Mouse (Mus musculus) megakaryocyte, embryonic 14.5 days (primary cell): ENCODE results near the gene Hmcn1. TPM values are rescaled to one million over a fixed set of nuclear protein-coding genes. Genes with fewer than 3 reads are reported as not detected.

Experiments used
- H3K27me3 ChIP-seq: replicated peaks from 2 replicates; pipeline ENCODE3; 2012; ENCODE audit warnings: inconsistent platforms
- H3K36me3 ChIP-seq: replicated peaks from 2 replicates; pipeline ENCODE3; 2012; ENCODE audit warnings: low read length, inconsistent platforms, mixed read lengths
- H3K4me1 ChIP-seq: 2 replicates; pipeline ENCODE4 v1.6.1; 2012; ENCODE audit warnings: inconsistent platforms
- H3K4me3 ChIP-seq: replicated peaks from 2 replicates; pipeline ENCODE3; 2012; ENCODE audit warnings: moderate library complexity, mild to moderate bottlenecking, inconsistent platforms
- H3K9me3 ChIP-seq: 2 replicates; pipeline ENCODE4 v1.6.1; 2012; ENCODE audit warnings: inconsistent platforms
- FLI1 ChIP-seq: IDR thresholded peaks from 2 replicates; pipeline ENCODE4 v1.6.1; 2012; ENCODE audit warnings: low read length, inconsistent platforms, mixed read lengths
- GATA1 ChIP-seq: IDR thresholded peaks from 3 replicates; pipeline ENCODE4 v1.6.1; 2012; ENCODE audit warnings: mixed read lengths, low read length, inconsistent platforms, borderline replicate concordance
- polyA plus RNA-seq: library from polyadenylated mRNA; stranded (reverse); fragments of >175 nt; gene quantifications from 2 replicates; pipeline ENCODE4 v1.2.3, GENCODE M21; 2012; ENCODE audit warnings: low replicate concordance; ENCODE audit not compliant: insufficient read depth

Gene Hmcn1
- polyA plus RNA-seq, 1 experiment = not detected

DNA sequence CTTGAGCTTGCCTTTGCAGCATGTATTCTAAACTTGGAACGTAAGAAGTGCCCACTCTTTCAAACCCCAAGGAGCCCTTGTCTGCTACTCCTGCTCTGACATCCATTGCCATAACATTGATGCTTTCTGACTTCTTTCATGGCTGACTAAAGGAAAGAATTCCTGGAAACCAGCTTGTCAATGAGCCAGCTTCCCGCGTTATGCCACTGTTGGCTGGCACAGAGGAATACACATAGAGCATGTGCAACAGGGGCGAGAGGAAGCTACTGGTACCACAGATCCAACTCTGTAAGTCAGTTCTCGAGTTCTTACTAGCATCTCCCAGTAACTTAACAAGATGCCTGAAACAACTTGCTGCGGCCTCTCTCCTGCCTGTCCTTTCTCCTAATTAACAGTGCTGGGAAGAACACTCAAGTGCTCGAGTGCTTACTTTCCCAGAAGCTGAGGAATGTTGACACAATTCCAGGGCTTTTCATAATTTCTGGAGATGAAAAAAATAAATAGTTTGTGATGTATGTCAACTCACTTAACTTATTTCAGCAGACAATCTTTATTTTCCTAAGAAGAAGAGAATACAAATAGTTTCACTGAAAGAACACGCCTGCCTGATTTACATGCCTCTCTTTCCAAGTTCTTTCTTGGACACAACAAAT lies 192.5 kb downstream of the Hmcn1 start:
- H3K36me3 ChIP-seq = no peaks in the 10 kb centered on the region
- TF ChIP-seq GATA1 (no peak), FLI1 (no peak)
- H3K4me3 ChIP-seq = no peak overlapping the region
- no peaks in the 10 kb centered on the region for H3K27me3 ChIP-seq
- peaks cover 9% of the 10 kb centered on the region; the same call in 1 of the 2 replicates for H3K9me3 ChIP-seq
- no peaks in the 10 kb centered on the region for H3K4me1 ChIP-seq

DNA sequence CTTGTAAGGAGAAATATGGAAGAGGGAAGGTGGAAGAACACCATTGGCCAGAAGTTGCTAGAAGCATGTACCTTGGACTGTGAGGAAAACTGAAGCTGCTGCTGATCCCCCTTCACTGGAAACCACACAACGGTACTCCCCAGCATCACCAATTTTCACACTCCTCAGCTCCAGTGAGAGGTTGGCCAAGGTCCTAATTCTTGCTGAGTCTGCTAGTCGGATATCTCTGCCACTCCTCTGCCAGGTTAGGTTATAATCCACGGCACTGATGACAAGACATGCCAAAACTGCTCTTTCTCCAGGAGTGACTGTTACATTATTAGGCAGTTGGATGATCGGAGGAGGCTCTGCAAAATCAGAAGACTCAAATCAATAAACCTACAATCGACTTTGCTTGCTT lies 194.6 kb downstream of the Hmcn1 start:
- Histone ChIP-seq H3K27me3 (no peaks in the 10 kb centered on the region), H3K9me3 (0 out of 2 replicates have a peak, but pooled peaks cover 6% of the 10 kb centered on the region), H3K4me1 (no peaks in the 10 kb centered on the region), H3K4me3 (no peak overlapping the region), H3K36me3 (no peaks in the 10 kb centered on the region)
- TF ChIP-seq GATA1 = no peak
- TF ChIP-seq FLI1 = no peak

DNA sequence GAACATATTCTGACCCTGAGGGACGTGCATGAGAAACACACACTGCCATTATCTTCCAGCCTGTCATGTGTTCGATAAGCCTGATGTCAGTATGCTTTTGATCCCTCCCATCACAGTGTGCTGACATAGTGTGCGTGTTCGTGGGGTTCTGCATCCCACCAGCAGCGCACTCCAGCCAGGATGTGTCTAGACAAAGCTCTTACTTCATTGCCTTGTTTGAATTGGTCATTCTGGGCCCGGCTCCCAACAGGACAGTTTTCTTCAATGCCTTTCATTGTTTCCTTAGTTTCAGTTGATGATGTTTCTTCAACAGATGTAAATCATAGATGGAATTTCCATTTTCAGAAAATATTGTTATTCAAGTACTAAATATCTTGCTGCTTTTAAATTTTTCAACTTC lies 206.5 kb downstream of the Hmcn1 start:
- no peaks in the 10 kb centered on the region for H3K36me3 ChIP-seq
- no peaks in the 10 kb centered on the region for H3K4me1 ChIP-seq
- H3K4me3 ChIP-seq = no peak overlapping the region
- H3K9me3 ChIP-seq = 0 out of 2 replicates have a peak, but pooled peaks cover 4% of the 10 kb centered on the region
- no peaks in the 10 kb centered on the region for H3K27me3 ChIP-seq
- TF ChIP-seq FLI1 (no peak), GATA1 (no peak)

DNA sequence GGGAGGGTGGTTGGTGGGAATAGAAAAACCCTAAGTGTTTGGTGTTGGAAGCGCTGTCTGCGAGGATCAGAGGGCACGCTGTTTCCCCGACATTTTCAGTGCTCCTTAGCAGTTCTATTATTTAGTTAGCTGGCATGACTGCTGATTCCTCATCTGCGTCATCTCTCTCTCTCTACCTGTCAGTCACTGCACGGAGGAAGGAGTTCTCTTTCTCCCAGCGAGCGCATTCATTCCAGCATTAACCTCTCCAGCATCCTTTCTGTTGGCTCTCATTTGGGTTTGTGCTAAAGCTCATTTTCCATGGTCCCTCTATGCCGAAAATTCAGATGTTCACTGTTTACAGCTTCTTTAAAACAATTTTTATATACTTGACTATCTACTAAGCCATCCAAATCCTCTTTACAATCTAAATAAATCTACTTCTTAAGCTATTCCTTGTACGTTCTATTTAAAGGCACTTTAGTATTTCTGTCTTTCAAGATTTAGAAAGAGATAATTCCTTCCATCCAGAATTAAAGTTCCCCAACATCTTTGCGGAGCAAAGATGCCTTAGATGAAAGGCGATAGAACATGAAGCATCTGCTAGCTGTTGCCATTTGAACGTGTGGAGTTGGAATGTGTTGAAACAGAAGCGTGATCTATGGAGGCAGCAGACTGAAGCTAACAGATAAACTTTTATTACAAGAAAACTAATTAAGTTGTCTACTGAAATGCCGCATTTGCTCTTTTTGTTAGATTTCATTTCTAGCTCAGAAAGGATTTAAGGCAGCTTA lies 210.0 kb downstream of the Hmcn1 start:
- 0 out of 2 replicates have a peak, but pooled peaks cover 4% of the 10 kb centered on the region for H3K9me3 ChIP-seq
- H3K4me3 ChIP-seq = no peak overlapping the region
- no peaks in the 10 kb centered on the region for H3K36me3 ChIP-seq
- H3K4me1 ChIP-seq = no peaks in the 10 kb centered on the region
- TF ChIP-seq FLI1 (no peak), GATA1 (no peak)
- no peaks in the 10 kb centered on the region for H3K27me3 ChIP-seq

- Histone ChIP-seq H3K27me3 (no peaks in the 10 kb centered on the region), H3K36me3 (no peaks in the 10 kb centered on the region), H3K4me1 (no peaks in the 10 kb centered on the region), H3K9me3 (0 out of 2 replicates have a peak, but pooled peaks cover 8% of the 10 kb centered on the region), H3K4me3 (no peak overlapping the region)
- TF ChIP-seq GATA1 (no peak), FLI1 (no peak)
Observed at GRCm38 (mm10) chr1:150779902-150780301, 213.3 kb downstream of the Hmcn1 start.

- H3K4me1 ChIP-seq = no peaks in the 10 kb centered on the region
- no peak overlapping the region for H3K4me3 ChIP-seq
- no peaks in the 10 kb centered on the region for H3K36me3 ChIP-seq
- TF ChIP-seq GATA1 = no peak
- no peak for TF ChIP-seq FLI1
- H3K27me3 ChIP-seq = no peaks in the 10 kb centered on the region
- peaks cover 11% of the 10 kb centered on the region for H3K9me3 ChIP-seq
Observed at GRCm38 (mm10) chr1:150776741-150777140, 216.5 kb downstream of the Hmcn1 start.

DNA sequence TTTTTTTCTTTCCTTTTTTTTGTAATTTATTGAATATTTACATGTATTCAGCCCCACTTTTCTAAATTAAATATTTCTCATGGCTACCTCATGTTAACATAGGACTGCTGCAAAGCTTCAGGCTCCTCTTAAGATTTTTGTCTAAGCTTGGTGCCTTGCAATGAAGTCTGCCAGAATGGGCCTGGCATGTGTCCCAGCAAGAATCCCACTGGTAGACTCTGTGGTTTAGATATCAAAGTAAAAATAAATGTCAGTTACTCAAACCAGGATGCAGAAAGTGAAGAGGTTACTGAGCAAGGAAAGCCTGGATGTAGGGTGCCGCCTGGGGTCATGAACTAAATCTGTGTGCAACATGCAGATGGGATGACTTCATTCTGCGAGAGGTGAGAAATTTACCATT lies 217.5 kb downstream of the Hmcn1 start:
- H3K9me3 ChIP-seq = peaks cover 11% of the 10 kb centered on the region
- H3K27me3 ChIP-seq = no peaks in the 10 kb centered on the region
- no peaks in the 10 kb centered on the region for H3K4me1 ChIP-seq
- no peak for TF ChIP-seq FLI1
- TF ChIP-seq GATA1 = no peak
- H3K4me3 ChIP-seq = no peak overlapping the region
- H3K36me3 ChIP-seq = no peaks in the 10 kb centered on the region

GRCm38 (mm10) chr1:150772958-150773357 lies 220.3 kb downstream of the Hmcn1 start:
- Histone ChIP-seq H3K9me3 (peaks cover 11% of the 10 kb centered on the region), H3K27me3 (no peaks in the 10 kb centered on the region), H3K4me1 (no peaks in the 10 kb centered on the region), H3K4me3 (no peak overlapping the region), H3K36me3 (no peaks in the 10 kb centered on the region)
- TF ChIP-seq FLI1 = no peak
- TF ChIP-seq GATA1 = no peak

DNA sequence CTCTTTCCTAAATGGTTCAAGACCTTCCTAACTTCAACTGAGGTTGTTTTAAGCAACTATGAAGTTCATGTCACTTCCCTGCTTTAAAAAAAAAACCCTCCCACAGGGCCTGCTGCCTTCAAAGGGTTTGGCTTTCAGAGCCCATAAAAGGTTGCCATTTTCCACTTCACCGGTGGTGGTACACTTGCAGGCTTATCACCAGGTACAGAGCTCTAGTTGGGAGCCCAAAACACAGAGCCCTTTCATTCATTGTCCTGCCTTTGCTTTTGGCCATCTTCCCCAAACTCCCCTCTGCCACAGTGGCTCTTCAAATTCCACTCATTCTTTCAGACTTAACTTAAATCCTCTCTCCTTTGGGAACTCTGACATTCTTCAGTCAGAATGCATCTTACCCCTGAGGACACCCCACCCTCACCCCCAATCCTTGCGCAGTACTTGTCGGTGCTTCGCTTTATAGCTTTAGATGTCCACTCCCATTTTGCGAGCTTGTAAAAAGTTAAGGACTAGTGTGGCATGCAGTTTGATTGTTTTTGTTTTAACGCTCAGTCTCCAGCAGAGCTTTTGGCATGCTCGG lies 222.2 kb downstream of the Hmcn1 start:
- Histone ChIP-seq H3K4me3 (no peak overlapping the region), H3K4me1 (no peaks in the 10 kb centered on the region), H3K27me3 (no peaks in the 10 kb centered on the region), H3K9me3 (peaks cover 11% of the 10 kb centered on the region), H3K36me3 (no peaks in the 10 kb centered on the region)
- no peak for TF ChIP-seq GATA1
- TF ChIP-seq FLI1 = no peak

- no peaks in the 10 kb centered on the region for H3K36me3 ChIP-seq
- H3K4me1 ChIP-seq = no peaks in the 10 kb centered on the region
- peaks cover 7% of the 10 kb centered on the region for H3K9me3 ChIP-seq
- H3K27me3 ChIP-seq = no peaks in the 10 kb centered on the region
- H3K4me3 ChIP-seq = no peak overlapping the region
- TF ChIP-seq GATA1 (no peak), FLI1 (no peak)
Observed at GRCm38 (mm10) chr1:150769836-150770235, 223.4 kb downstream of the Hmcn1 start.
